Mouse (Mus musculus) lung, embryonic 14.5 days (tissue): ENCODE data around the gene Kpna2. TPM values are rescaled to one million over a fixed set of nuclear protein-coding genes. Genes with fewer than 3 reads are reported as not detected.
"Not testable (repeated sequence)": the region's sequence is repeated elsewhere in the genome, so short reads cannot be mapped to it uniquely, and the experiment has no call there.

Experiments
- ATAC-seq: fragments of 200-750 bp; cut with Nextera tagmentation; 2 replicates; pipeline ENCODE4 v1.8.0; 2017; ENCODE audit warnings: mild to moderate bottlenecking, moderate TSS enrichment, moderate library complexity; ENCODE audit not compliant: insufficient read depth
- DNase-seq: peaks from one replicate; pipeline ENCODE4 v3.0.0-alpha.2; 2015
- H3K27ac ChIP-seq: fragments of 300-500 bp; sonication (generic); 2 replicates; pipeline ENCODE4 v1.5.1; 2014; ENCODE audit warnings: low read depth, mild to moderate bottlenecking, moderate library complexity
- H3K27me3 ChIP-seq: fragments of 300-500 bp; sonication (generic); 2 replicates; pipeline ENCODE4 v1.6.1; 2014; ENCODE audit warnings: low read length, control low read depth; ENCODE audit not compliant: insufficient read depth
- H3K36me3 ChIP-seq: fragments of 300-500 bp; sonication (generic); 2 replicates; pipeline ENCODE4 v1.6.1; 2014; ENCODE audit warnings: control low read depth; ENCODE audit not compliant: insufficient read depth
- H3K4me1 ChIP-seq: fragments of 300-500 bp; sonication (generic); 2 replicates; pipeline ENCODE4 v1.6.1; 2014; ENCODE audit warnings: antibody characterized with exemption, control low read depth; ENCODE audit not compliant: insufficient read depth
- H3K4me2 ChIP-seq: fragments of 300-500 bp; sonication (generic); 2 replicates; pipeline ENCODE4 v1.6.1; 2014; ENCODE audit warnings: mild to moderate bottlenecking
- H3K4me3 ChIP-seq: fragments of 300-500 bp; sonication (generic); 2 replicates; pipeline ENCODE4 v1.5.1; 2014; ENCODE audit warnings: low read depth, low read length
- H3K9ac ChIP-seq: fragments of 300-500 bp; sonication (generic); 2 replicates; pipeline ENCODE4 v1.6.1; 2014
- H3K9me3 ChIP-seq: fragments of 300-500 bp; sonication (generic); 2 replicates; pipeline ENCODE4 v1.6.1; 2016; ENCODE audit warnings: low read depth, low read length, control low read depth
- CTCF ChIP-seq: IDR thresholded peaks from 2 replicates; pipeline ENCODE4 v1.5.1; 2016; ENCODE audit warnings: antibody characterized with exemption, low read depth
- WGBS: fragments of 180-500 bp; shearing (Covaris S2); extraction: QIAGEN DNeasy Blood & Tissue Kit; methylation state at CpG from one replicate; pipeline ENCODE4 v1.1.7; 2014; 5-methylcytosine and 5-hydroxymethylcytosine counted together
- polyA plus RNA-seq: library from polyadenylated mRNA; unstranded; fragments of >200 nt; fragmentation: Nextera tagmentation; extraction: Ambion mirVana; gene quantifications from 2 replicates; pipeline ENCODE4 v1.2.1, GENCODE M21; 2014

The Kpna2 gene
- polyA plus RNA-seq, 1 experiment from 2014 or later = 575 TPM

- Histone ChIP-seq H3K4me3 (no peak overlapping the region), H3K27ac (no peak overlapping the region), H3K27me3 (no peaks in the 10 kb centered on the region), H3K4me1 (no peaks in the 10 kb centered on the region), H3K9ac (no peak overlapping the region), H3K36me3 (no peaks in the 10 kb centered on the region), H3K9me3 (no peaks in the 10 kb centered on the region), H3K4me2 (no peak overlapping the region)
- WGBS = 73% methylated on average over 7 of the region's 7 CpGs
- DNase-seq (no peak), ATAC-seq (no peak)
- no peak for TF ChIP-seq CTCF
Observed at GRCm38 (mm10) chr11:107011171-107011570, 11.8 kb upstream of the Kpna2 start.

GRCm38 (mm10) chr11:107010447-107010846 is 11.1 kb upstream of the Kpna2 start:
- ATAC-seq (no peak), DNase-seq (no peak)
- WGBS = 92% methylated on average over 3 of the region's 3 CpGs
- TF ChIP-seq CTCF = no peak
- Histone ChIP-seq H3K4me3 (no peak overlapping the region), H3K36me3 (no peaks in the 10 kb centered on the region), H3K27ac (no peak overlapping the region), H3K9me3 (no peaks in the 10 kb centered on the region), H3K4me2 (no peak overlapping the region), H3K4me1 (no peaks in the 10 kb centered on the region), H3K9ac (no peak overlapping the region), H3K27me3 (no peaks in the 10 kb centered on the region)

GRCm38 (mm10) chr11:107005538-107005937 is 6.2 kb upstream of the Kpna2 start:
- WGBS = 75% methylated on average over 1 of the region's 1 CpGs
- peak; percentile 52 for DNase-seq
- ATAC-seq = no peak

GRCm38 (mm10) chr11:107001760-107002675 is 2.7 kb upstream of the Kpna2 start:
- no peak for TF ChIP-seq CTCF
- 46% methylated on average over 8 of the region's 8 CpGs for WGBS
- DNase-seq (peak; percentile 41), ATAC-seq (no peak)
- Histone ChIP-seq H3K9ac (no peak overlapping the region), H3K9me3 (no peaks in the 10 kb centered on the region), H3K4me1 (peaks cover 4% of the 10 kb centered on the region), H3K27ac (no peak overlapping the region), H3K4me3 (no peak overlapping the region), H3K27me3 (no peaks in the 10 kb centered on the region), H3K4me2 (no peak overlapping the region), H3K36me3 (peaks cover 4% of the 10 kb centered on the region)

More at GRCm38 (mm10) chr11:107005538-107005937, 6.2 kb upstream of the Kpna2 start:
- Histone ChIP-seq H3K4me1 (no peaks in the 10 kb centered on the region), H3K36me3 (no peaks in the 10 kb centered on the region), H3K27me3 (no peaks in the 10 kb centered on the region), H3K4me2 (no peak overlapping the region), H3K9ac (no peak overlapping the region), H3K9me3 (no peaks in the 10 kb centered on the region), H3K4me3 (no peak overlapping the region), H3K27ac (no peak overlapping the region)
- no peak for TF ChIP-seq CTCF

GRCm38 (mm10) chr11:106999949-107000513 is 690 bp upstream of the Kpna2 start:
- Histone ChIP-seq H3K9me3 (no peaks in the 10 kb centered on the region), H3K36me3 (peaks cover 24% of the 10 kb centered on the region), H3K27ac (peak overlapping the region; percentile 84), H3K9ac (peak overlapping the region; percentile 61), H3K4me1 (peaks cover 4% of the 10 kb centered on the region), H3K4me3 (peak overlapping the region; percentile 99), H3K27me3 (no peaks in the 10 kb centered on the region), H3K4me2 (peak overlapping the region; percentile 69)
- 79% methylated on average over 9 of the region's 9 CpGs for WGBS
- ATAC-seq (no peak), DNase-seq (no peak)
- no peak for TF ChIP-seq CTCF

- Histone ChIP-seq H3K4me2 (peak overlapping the region; percentile 71), H3K4me1 (peaks cover 9% of the 10 kb centered on the region), H3K27me3 (no peaks in the 10 kb centered on the region), H3K27ac (peak overlapping the region; percentile 95), H3K4me3 (peak overlapping the region; percentile 99), H3K9ac (peak overlapping the region; percentile 96), H3K36me3 (peaks cover 37% of the 10 kb centered on the region), H3K9me3 (no peaks in the 10 kb centered on the region)
- no peak for TF ChIP-seq CTCF
- WGBS = under 1% methylated on average over 26 of the region's 26 CpGs
- ATAC-seq (peak; percentile 15), DNase-seq (peak; percentile 56)
Observed at GRCm38 (mm10) chr11:106998651-106999150, 640 bp downstream of the Kpna2 start.

- Histone ChIP-seq H3K4me3 (peak overlapping the region; percentile 99), H3K27me3 (no peaks in the 10 kb centered on the region), H3K4me2 (peak overlapping the region; percentile 71), H3K27ac (no peak overlapping the region), H3K9me3 (no peaks in the 10 kb centered on the region), H3K9ac (peak overlapping the region; percentile 96), H3K36me3 (peaks cover 44% of the 10 kb centered on the region), H3K4me1 (peaks cover 9% of the 10 kb centered on the region)
- no peak for ATAC-seq
- peak; percentile 38 for DNase-seq
- no peak for TF ChIP-seq CTCF
- 10% methylated on average over 5 of the region's 5 CpGs for WGBS
Observed at GRCm38 (mm10) chr11:106997976-106998375, 1.4 kb downstream of the Kpna2 start.

GRCm38 (mm10) chr11:106996492-106996891 is 2.8 kb downstream of the Kpna2 start:
- 85% methylated on average over 7 of the region's 7 CpGs for WGBS
- H3K9me3 ChIP-seq, ATAC-seq, H3K27me3 ChIP-seq, H3K9ac ChIP-seq, H3K27ac ChIP-seq, H3K4me1 ChIP-seq, DNase-seq: not testable (repeated sequence)
- Histone ChIP-seq H3K4me2 (peak overlapping the region; percentile 71), H3K4me3 (peak overlapping the region; percentile 99), H3K36me3 (peaks cover 56% of the 10 kb centered on the region)
